Mouse (Mus musculus): ENCODE measurements around the gene Chst11. TPM values are rescaled to one million over a fixed set of nuclear protein-coding genes. Genes with fewer than 3 reads are reported as not detected.

Gene Chst11
- polyA plus RNA-seq, 1 experiment from 2014 or later: 4.0 TPM

DNA sequence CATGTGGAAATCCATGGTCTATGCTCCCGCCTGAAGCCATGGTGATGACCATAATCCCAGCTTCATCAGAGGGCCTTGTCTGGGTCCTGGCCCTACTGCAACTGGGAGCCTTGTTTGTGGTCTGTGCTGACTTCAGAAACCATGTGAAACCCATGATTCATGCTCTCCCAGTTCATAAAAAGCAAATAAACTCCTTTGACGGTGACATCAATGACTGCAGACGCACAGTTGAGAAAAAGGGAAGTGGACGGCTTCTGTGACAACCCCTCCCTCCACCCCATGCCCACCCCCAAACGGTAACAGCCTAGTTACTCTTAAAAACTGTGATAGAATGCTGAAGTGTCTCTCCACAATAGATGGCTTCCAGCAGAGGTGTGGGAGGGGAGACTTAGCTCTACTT, 230.3 kb downstream of the Chst11 start:
- Histone ChIP-seq H3K4me2 (replicated peaks) (no peak overlapping the region), H3K27ac (no peak overlapping the region), H3K9ac (no peak overlapping the region), H3K36me3 (no peaks in the 10 kb centered on the region), H3K4me3 (no peak overlapping the region), H3K27me3 (0 out of 2 replicates have a peak, but pooled peaks cover 3% of the 10 kb centered on the region), H3K9me3 (no peaks in the 10 kb centered on the region), H3K4me1 (peaks cover 13% of the 10 kb centered on the region)
- no peak for ATAC-seq (ENCODE audit: low FRiP score, low read depth)
- 68% methylated on average over 5 of the region's 5 CpGs for WGBS

DNA sequence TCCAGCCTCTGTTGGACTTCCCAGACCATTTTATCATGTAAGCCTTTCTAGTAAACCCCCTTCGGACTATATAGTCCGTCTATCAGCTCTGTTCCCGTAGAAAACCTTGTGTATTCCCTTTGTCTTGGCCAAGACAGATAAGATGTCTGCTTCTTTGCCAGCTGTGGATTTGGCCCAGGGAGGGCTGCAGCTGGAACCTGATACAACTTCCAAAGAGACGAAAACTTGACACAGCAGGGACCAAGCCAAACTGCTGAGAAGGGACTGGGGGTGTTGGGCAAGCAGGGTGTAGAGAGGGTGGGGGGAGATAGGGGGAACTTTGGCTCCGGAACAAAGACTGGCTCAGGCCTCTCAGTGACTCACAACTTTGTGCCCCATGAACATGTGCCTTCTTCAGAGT, 232.0 kb downstream of the Chst11 start:
- no peaks in the 10 kb centered on the region for H3K9me3 ChIP-seq
- H3K4me1 ChIP-seq: peaks cover 13% of the 10 kb centered on the region
- no peak for ATAC-seq (ENCODE audit: low FRiP score, low read depth)
- no peak overlapping the region for H3K4me2 ChIP-seq (replicated peaks)
- H3K4me3 ChIP-seq: no peak overlapping the region
- no peak overlapping the region for H3K9ac ChIP-seq
- WGBS: 66% methylated on average over 5 of the region's 5 CpGs
- H3K27ac ChIP-seq: no peak overlapping the region
- 0 out of 2 replicates have a peak, but pooled peaks cover 3% of the 10 kb centered on the region for H3K27me3 ChIP-seq
- no peaks in the 10 kb centered on the region for H3K36me3 ChIP-seq

DNA sequence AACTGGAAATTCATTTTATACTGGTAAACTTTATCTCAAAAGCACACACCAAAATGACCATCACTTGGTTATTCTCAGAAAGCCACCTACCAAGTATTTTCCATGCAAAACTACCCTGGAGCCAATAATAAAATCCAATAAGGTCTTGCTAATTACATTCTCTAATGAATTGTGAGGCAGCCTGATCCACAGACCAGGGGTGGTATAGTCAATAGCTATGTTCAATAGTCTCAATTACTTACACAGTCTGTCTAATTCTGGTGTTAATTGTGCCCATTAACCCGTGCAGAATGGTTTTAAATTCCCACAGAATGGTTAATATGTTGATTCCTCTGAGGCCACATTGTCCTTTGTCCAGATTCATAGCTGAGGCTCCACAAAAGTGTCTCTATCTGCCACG, 233.5 kb downstream of the Chst11 start:
- Histone ChIP-seq H3K9me3 (no peaks in the 10 kb centered on the region), H3K27me3 (0 out of 2 replicates have a peak, but pooled peaks cover 3% of the 10 kb centered on the region), H3K4me1 (peaks cover 13% of the 10 kb centered on the region), H3K36me3 (no peaks in the 10 kb centered on the region), H3K9ac (no peak overlapping the region), H3K27ac (no peak overlapping the region), H3K4me3 (no peak overlapping the region), H3K4me2 (replicated peaks) (no peak overlapping the region)
- 60% methylated on average over 2 of the region's 2 CpGs for WGBS
- ATAC-seq (ENCODE audit: low FRiP score, low read depth): no peak

DNA sequence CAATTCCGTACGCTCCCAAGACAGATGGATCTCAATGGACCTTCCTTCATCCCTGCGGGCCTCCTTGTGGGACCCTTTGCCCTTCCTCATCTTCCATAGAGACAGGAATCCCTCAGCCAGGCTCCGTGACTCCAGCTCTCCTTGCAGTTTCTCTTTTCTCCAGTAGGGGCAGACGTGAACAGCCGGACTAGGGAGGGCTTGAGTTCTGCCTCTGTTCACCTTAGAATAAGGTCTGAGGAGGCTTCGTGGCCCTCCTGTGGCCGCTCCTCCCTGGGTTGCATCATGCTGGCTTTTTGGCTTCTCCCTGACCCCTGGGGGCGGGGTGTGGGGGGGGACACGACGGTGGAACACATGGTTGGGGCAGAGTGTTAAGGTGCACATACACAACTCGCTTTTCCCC, 234.4 kb downstream of the Chst11 start:
- Histone ChIP-seq H3K9ac (no peak overlapping the region), H3K36me3 (no peaks in the 10 kb centered on the region), H3K27me3 (0 out of 2 replicates have a peak, but pooled peaks cover 3% of the 10 kb centered on the region), H3K27ac (no peak overlapping the region), H3K4me2 (replicated peaks) (no peak overlapping the region), H3K4me3 (no peak overlapping the region), H3K4me1 (peaks cover 13% of the 10 kb centered on the region), H3K9me3 (no peaks in the 10 kb centered on the region)
- 24% methylated on average over 12 of the region's 12 CpGs for WGBS
- ATAC-seq (ENCODE audit: low FRiP score, low read depth): no peak

DNA sequence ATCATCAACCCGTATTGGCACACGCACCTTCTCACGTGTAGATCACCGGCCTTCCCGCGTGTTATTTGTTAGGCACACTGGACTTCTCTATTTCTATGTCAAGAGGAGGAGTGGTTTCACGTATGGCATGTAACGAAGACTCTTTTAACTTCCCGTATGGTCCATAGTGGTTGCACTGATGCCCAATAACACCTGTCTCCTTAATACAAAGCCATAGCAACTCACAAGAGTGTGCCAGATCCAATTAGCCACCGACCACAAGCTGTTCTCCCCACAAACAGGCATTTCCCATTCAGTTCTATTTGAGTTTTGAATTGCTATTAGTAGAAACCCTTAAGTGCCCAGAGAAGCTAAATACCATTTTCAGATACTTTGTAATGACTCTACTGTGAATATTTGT, 234.9 kb downstream of the Chst11 start:
- Histone ChIP-seq H3K4me1 (peaks cover 13% of the 10 kb centered on the region), H3K4me2 (replicated peaks) (no peak overlapping the region), H3K27me3 (0 out of 2 replicates have a peak, but pooled peaks cover 3% of the 10 kb centered on the region), H3K4me3 (no peak overlapping the region), H3K9ac (no peak overlapping the region), H3K27ac (no peak overlapping the region), H3K36me3 (no peaks in the 10 kb centered on the region), H3K9me3 (no peaks in the 10 kb centered on the region)
- WGBS: 82% methylated on average over 10 of the region's 10 CpGs
- ATAC-seq (ENCODE audit: low FRiP score, low read depth): no peak

DNA sequence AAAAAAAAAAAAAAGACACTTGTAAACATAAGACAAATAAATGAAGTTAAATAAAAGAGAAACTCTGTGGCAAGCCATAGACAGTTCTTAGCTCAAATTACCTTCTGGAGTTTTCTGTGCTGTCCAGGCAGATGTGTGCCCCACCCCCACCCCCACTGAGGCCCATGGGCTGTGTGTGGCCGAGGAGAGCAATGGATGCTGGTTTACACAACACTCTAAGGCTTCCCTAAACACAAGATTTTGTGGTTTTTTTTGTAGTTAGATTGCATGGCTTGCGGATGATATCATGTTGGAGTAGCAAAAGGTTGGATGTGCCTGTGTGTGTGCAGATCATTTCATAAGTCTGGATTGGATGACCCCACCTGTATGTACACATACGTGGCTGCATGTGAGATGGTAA, 235.5 kb downstream of the Chst11 start:
- Histone ChIP-seq H3K27me3 (0 out of 2 replicates have a peak, but pooled peaks cover 3% of the 10 kb centered on the region), H3K9ac (no peak overlapping the region), H3K4me3 (no peak overlapping the region), H3K36me3 (no peaks in the 10 kb centered on the region), H3K4me1 (peaks cover 13% of the 10 kb centered on the region), H3K9me3 (no peaks in the 10 kb centered on the region), H3K4me2 (replicated peaks) (no peak overlapping the region), H3K27ac (no peak overlapping the region)
- ATAC-seq (ENCODE audit: low FRiP score, low read depth): no peak
- 82% methylated on average over 3 of the region's 3 CpGs for WGBS

DNA sequence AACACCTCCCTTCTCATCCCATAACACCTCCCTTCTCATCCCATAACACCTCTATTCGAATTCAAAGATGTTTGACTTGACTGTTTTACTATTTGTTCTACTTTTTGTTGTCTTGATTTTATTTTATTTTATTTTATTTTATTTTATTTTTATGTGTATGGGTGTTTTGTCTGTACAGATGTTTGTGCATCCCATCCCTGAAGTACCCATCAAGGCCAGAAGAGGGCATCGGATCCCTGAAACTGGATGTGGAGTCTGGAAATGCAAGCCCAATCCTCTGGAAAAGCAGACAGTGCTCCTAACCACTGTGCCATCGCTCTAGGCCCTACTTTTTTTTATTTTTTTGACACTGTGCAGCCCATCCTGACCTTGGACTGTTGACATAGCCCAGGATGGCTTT, 239.7 kb downstream of the Chst11 start:
- Histone ChIP-seq H3K4me2 (replicated peaks) (no peak overlapping the region), H3K4me3 (no peak overlapping the region), H3K27me3 (no peaks in the 10 kb centered on the region), H3K9me3 (no peaks in the 10 kb centered on the region), H3K36me3 (no peaks in the 10 kb centered on the region), H3K4me1 (no peaks in the 10 kb centered on the region), H3K27ac (no peak overlapping the region), H3K9ac (no peak overlapping the region)
- WGBS: 56% methylated on average over 3 of the region's 3 CpGs
- no peak for ATAC-seq (ENCODE audit: low FRiP score, low read depth)

DNA sequence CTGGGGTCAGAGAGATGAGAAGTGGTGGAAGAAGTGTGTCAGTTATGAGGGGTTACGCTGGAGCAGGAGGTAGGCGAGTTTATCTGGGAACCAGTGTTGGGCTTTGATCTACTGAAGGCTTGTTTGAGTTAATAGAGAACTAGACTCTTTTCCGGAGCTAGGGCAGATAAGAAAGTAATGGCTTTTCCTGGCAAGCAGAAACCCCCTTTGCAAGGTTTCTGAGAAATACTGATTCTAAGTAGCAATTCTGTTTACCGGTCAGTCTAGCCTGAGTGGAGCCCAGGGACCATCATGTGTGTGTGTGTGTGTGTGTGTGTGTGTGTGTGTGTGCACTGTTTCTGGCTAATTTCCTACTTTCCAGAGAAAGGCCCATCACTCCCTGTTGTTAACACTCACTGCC, 243.3 kb downstream of the Chst11 start:
- Histone ChIP-seq H3K36me3 (no peaks in the 10 kb centered on the region), H3K27ac (no peak overlapping the region), H3K4me1 (no peaks in the 10 kb centered on the region), H3K9me3 (no peaks in the 10 kb centered on the region), H3K27me3 (no peaks in the 10 kb centered on the region; the same call in 1 of the 2 replicates), H3K4me2 (replicated peaks) (no peak overlapping the region), H3K4me3 (no peak overlapping the region), H3K9ac (no peak overlapping the region)
- 63% methylated on average over 4 of the region's 4 CpGs for WGBS
- no peak for ATAC-seq (ENCODE audit: low FRiP score, low read depth)

DNA sequence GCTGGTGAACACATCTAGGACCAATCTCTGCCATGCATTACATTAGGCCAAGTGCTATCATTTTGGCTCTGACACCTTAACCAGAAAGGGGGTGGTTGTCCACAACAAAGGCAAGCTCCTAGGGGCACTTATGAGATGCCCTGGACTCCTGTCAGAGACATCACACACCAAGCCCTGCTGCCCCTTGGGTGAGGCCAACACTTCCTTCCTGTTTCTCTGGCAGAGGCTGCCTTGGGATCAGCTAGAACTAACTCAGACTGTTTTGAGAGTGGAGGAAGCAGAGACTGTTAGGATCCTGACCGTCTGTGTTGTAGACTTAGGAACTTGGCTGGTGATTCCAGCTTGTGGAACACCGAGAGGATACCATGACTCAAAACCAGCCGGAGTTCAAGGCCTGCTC, 248.7 kb downstream of the Chst11 start:
- Histone ChIP-seq H3K4me3 (no peak overlapping the region), H3K9me3 (no peaks in the 10 kb centered on the region), H3K27me3 (no peaks in the 10 kb centered on the region; the same call in 1 of the 2 replicates), H3K4me1 (0 out of 2 replicates have a peak, but pooled peaks cover 8% of the 10 kb centered on the region), H3K4me2 (replicated peaks) (no peak overlapping the region), H3K9ac (no peak overlapping the region), H3K36me3 (no peaks in the 10 kb centered on the region), H3K27ac (no peak overlapping the region)
- 88% methylated on average over 3 of the region's 3 CpGs for WGBS
- ATAC-seq (ENCODE audit: low FRiP score, low read depth): no peak

DNA sequence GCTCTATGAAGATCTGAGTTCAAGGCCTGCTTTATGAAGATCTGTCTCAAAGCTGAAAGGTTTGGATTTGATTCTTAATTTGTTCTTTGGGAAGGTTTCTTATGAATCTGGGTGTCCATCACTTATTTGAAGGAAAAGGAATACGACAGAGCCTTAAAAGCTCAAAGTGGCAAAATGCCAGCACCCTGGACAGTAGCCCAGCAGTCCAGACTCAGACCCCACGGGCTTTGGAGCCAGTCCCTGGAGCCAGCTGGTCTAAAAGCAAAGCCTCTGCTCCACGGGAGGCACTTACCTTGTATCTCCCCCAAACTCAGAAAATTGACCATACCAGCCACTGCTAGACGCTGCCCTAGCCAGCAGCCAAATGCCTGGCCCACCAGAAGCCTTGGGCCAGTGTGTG, 249.1 kb downstream of the Chst11 start:
- Histone ChIP-seq H3K4me3 (no peak overlapping the region), H3K9me3 (no peaks in the 10 kb centered on the region), H3K9ac (no peak overlapping the region), H3K36me3 (no peaks in the 10 kb centered on the region), H3K27ac (no peak overlapping the region), H3K27me3 (no peaks in the 10 kb centered on the region; the same call in 1 of the 2 replicates), H3K4me2 (replicated peaks) (no peak overlapping the region), H3K4me1 (0 out of 2 replicates have a peak, but pooled peaks cover 8% of the 10 kb centered on the region)
- ATAC-seq (ENCODE audit: low FRiP score, low read depth): no peak
- 54% methylated on average over 4 of the region's 4 CpGs for WGBS

DNA sequence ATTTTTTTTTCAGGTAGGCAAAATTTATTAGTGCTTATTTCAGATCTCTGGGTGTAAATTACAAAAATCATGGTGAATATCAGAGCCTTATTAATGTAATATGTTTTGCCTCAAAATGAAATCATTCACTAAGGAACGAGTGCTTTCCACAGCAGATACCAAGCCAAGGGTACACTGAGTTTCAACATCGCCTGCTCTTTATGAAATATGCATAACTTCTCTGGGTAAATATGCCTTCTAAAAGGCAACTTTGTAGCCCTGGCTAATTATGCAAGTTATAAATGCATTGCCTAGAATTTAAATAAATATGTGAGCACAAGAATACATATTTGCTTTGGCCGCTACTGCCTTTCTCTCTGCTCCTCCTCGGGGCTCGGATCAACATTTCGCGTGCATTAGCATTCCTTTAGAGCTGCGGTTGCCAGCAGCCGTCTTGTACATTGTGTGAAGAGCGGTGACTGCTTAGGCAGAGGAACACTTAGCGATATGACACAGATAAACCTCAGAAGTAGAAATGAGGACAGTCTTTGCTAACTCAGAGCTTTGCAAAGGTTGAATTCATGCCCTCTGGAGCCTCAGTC, 256.9 kb downstream of the Chst11 start:
- Histone ChIP-seq H3K9ac (no peak overlapping the region), H3K4me2 (replicated peaks) (no peak overlapping the region), H3K27ac (no peak overlapping the region), H3K4me3 (no peak overlapping the region), H3K27me3 (no peaks in the 10 kb centered on the region), H3K9me3 (no peaks in the 10 kb centered on the region), H3K4me1 (no peaks in the 10 kb centered on the region), H3K36me3 (no peaks in the 10 kb centered on the region)
- 71% methylated on average over 11 of the region's 11 CpGs for WGBS
- no peak for ATAC-seq (ENCODE audit: low FRiP score, low read depth)

DNA sequence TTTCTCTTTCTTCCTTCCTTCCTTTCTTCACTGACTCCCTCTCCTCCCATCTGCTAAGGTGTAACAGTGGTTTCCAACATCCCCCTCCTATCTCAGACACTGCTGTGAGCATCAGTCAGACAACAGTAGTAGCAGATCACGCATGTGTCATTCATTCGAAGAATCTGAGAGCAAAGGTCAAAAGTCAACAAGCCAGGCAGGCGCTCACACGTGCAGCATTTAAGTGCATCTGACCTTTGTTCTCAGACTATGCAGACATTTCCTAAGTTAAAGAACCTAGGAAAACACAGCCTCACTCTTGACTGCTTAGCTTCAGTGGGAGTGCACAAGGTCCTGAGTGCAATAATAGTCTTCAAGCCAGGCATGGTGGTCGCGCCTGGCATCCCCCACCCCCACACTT, 258.8 kb downstream of the Chst11 start:
- no peak for ATAC-seq (ENCODE audit: low FRiP score, low read depth)
- Histone ChIP-seq H3K4me3 (no peak overlapping the region), H3K36me3 (no peaks in the 10 kb centered on the region), H3K27me3 (no peaks in the 10 kb centered on the region), H3K4me1 (no peaks in the 10 kb centered on the region), H3K9ac (no peak overlapping the region), H3K27ac (no peak overlapping the region), H3K9me3 (no peaks in the 10 kb centered on the region), H3K4me2 (replicated peaks) (no peak overlapping the region)
- WGBS: 58% methylated on average over 6 of the region's 6 CpGs

Measured in limb, embryonic 13.5 days (tissue).